Mouse (Mus musculus) heart, embryonic 13.5 days (tissue): ENCODE results near the gene Snrk. TPM values are rescaled to one million over a fixed set of nuclear protein-coding genes. Genes with fewer than 3 reads are reported as not detected.

ENCODE experiments used
- ATAC-seq: fragments of 200-750 bp; cut with Nextera tagmentation; 2 replicates; pipeline ENCODE4 v1.8.0; 2017; ENCODE audit warnings: moderate TSS enrichment; ENCODE audit not compliant: insufficient number of reproducible peaks, low FRiP score, low TSS enrichment; ENCODE audit errors: extremely low read depth
- H3K27ac ChIP-seq: fragments of 300-500 bp; sonication (generic); replicated peaks from 2 replicates; pipeline ENCODE4 v1.5.1; 2015; ENCODE audit warnings: moderate library complexity, mild to moderate bottlenecking, inconsistent platforms
- H3K27me3 ChIP-seq: fragments of 300-500 bp; sonication (generic); replicated peaks from 2 replicates; pipeline ENCODE4 v1.6.1; 2015; ENCODE audit warnings: mild to moderate bottlenecking, inconsistent platforms
- H3K36me3 ChIP-seq: fragments of 300-500 bp; sonication (generic); 2 replicates; pipeline ENCODE4 v1.6.1; 2015; ENCODE audit warnings: mild to moderate bottlenecking, inconsistent platforms
- H3K4me1 ChIP-seq: fragments of 300-500 bp; sonication (generic); 2 replicates; pipeline ENCODE4 v1.6.1; 2015; ENCODE audit warnings: inconsistent platforms
- H3K4me2 ChIP-seq: fragments of 300-500 bp; sonication (generic); 2 replicates; pipeline ENCODE4 v1.6.1; 2015; ENCODE audit warnings: inconsistent platforms, mild to moderate bottlenecking, moderate library complexity
- H3K4me3 ChIP-seq: fragments of 300-500 bp; sonication (generic); 2 replicates; pipeline ENCODE4 v1.5.1; 2015; ENCODE audit warnings: moderate library complexity, mild to moderate bottlenecking, inconsistent platforms
- H3K9ac ChIP-seq: fragments of 300-500 bp; sonication (generic); 2 replicates; pipeline ENCODE4 v1.6.1; 2015; ENCODE audit warnings: inconsistent platforms, mild to moderate bottlenecking, moderate library complexity
- H3K9me3 ChIP-seq: fragments of 300-500 bp; sonication (generic); 2 replicates; pipeline ENCODE4 v1.6.1; 2016; ENCODE audit warnings: inconsistent platforms
- WGBS: fragments of 180-500 bp; shearing (Covaris S2); methylation state at CpG from one replicate; pipeline ENCODE4 v1.1.7; 2015; ENCODE audit warnings: mixed read lengths; 5-methylcytosine and 5-hydroxymethylcytosine counted together
- polyA plus RNA-seq: library from polyadenylated mRNA; unstranded; fragments of >200 nt; fragmentation: Nextera tagmentation; extraction: Ambion mirVana; gene quantifications from 2 replicates; pipeline ENCODE4 v1.2.1, GENCODE M21; 2015

Gene Snrk
- polyA plus RNA-seq, 1 experiment from 2014 or later, result 38.0 TPM

- no peaks in the 10 kb centered on the region for H3K9me3 ChIP-seq
- WGBS, result 49% methylated on average over 8 of the region's 8 CpGs
- H3K4me2 ChIP-seq, result no peak overlapping the region
- no peaks in the 10 kb centered on the region for H3K36me3 ChIP-seq
- peaks cover 18% of the 10 kb centered on the region for H3K4me1 ChIP-seq
- H3K4me3 ChIP-seq, result no peak overlapping the region
- peaks cover 5% of the 10 kb centered on the region; the same call in 1 of the 2 replicates for H3K27me3 ChIP-seq
- peak overlapping the region; percentile 41 for H3K27ac ChIP-seq
- H3K9ac ChIP-seq, result no peak overlapping the region
- ATAC-seq, result no peak
Measured at GRCm38 (mm10) chr9:122109553-122110225, 7.4 kb upstream of the Snrk start.

- ATAC-seq, result no peak
- peaks cover 5% of the 10 kb centered on the region; the same call in 1 of the 2 replicates for H3K27me3 ChIP-seq
- no peak overlapping the region for H3K4me2 ChIP-seq
- no peak overlapping the region for H3K4me3 ChIP-seq
- 69% methylated on average over 6 of the region's 6 CpGs for WGBS
- no peaks in the 10 kb centered on the region for H3K9me3 ChIP-seq
- no peak overlapping the region for H3K9ac ChIP-seq
- H3K27ac ChIP-seq, result no peak overlapping the region
- no peaks in the 10 kb centered on the region for H3K36me3 ChIP-seq
- H3K4me1 ChIP-seq, result peaks cover 18% of the 10 kb centered on the region
Measured at GRCm38 (mm10) chr9:122110508-122110907, 6.6 kb upstream of the Snrk start.

GRCm38 (mm10) chr9:122110921-122111320 is 6.1 kb upstream of the Snrk start:
- 72% methylated on average over 5 of the region's 5 CpGs for WGBS
- no peak overlapping the region for H3K9ac ChIP-seq

GRCm38 (mm10) chr9:122115552-122115951 is 1.5 kb upstream of the Snrk start:
- H3K4me3 ChIP-seq, result no peak overlapping the region
- no peak overlapping the region for H3K9ac ChIP-seq
- ATAC-seq, result no peak
- H3K9me3 ChIP-seq, result no peaks in the 10 kb centered on the region
- peaks cover 26% of the 10 kb centered on the region for H3K4me1 ChIP-seq
- no peaks in the 10 kb centered on the region for H3K27me3 ChIP-seq
- peaks cover 3% of the 10 kb centered on the region; the same call in 1 of the 2 replicates for H3K36me3 ChIP-seq
- 63% methylated on average over 4 of the region's 4 CpGs for WGBS
- no peak overlapping the region for H3K27ac ChIP-seq
- H3K4me2 ChIP-seq, result no peak overlapping the region

More at GRCm38 (mm10) chr9:122110921-122111320, 6.1 kb upstream of the Snrk start:
- no peaks in the 10 kb centered on the region for H3K9me3 ChIP-seq
- H3K36me3 ChIP-seq, result no peaks in the 10 kb centered on the region
- H3K4me1 ChIP-seq, result peaks cover 18% of the 10 kb centered on the region
- no peak overlapping the region for H3K27ac ChIP-seq
- H3K4me3 ChIP-seq, result no peak overlapping the region
- no peak for ATAC-seq
- H3K27me3 ChIP-seq, result peaks cover 5% of the 10 kb centered on the region; the same call in 1 of the 2 replicates
- no peak overlapping the region for H3K4me2 ChIP-seq

GRCm38 (mm10) chr9:122116359-122116758 is 707 bp upstream of the Snrk start:
- Histone ChIP-seq H3K36me3 (peaks cover 10% of the 10 kb centered on the region; the same call in 1 of the 2 replicates), H3K9ac (no peak overlapping the region), H3K9me3 (no peaks in the 10 kb centered on the region), H3K27ac (no peak overlapping the region), H3K4me1 (peaks cover 32% of the 10 kb centered on the region), H3K27me3 (no peaks in the 10 kb centered on the region), H3K4me3 (no peak overlapping the region), H3K4me2 (no peak overlapping the region)
- no peak for ATAC-seq
- WGBS, result 47% methylated on average over 1 of the region's 1 CpGs

GRCm38 (mm10) chr9:122117692-122118529 is 845 bp downstream of the Snrk start:
- 5% methylated on average over 40 of the region's 40 CpGs for WGBS
- Histone ChIP-seq H3K27me3 (no peaks in the 10 kb centered on the region), H3K9me3 (no peaks in the 10 kb centered on the region), H3K4me3 (peak overlapping the region; percentile 94), H3K36me3 (peaks cover 14% of the 10 kb centered on the region; the same call in 1 of the 2 replicates), H3K4me1 (peaks cover 48% of the 10 kb centered on the region), H3K27ac (peak overlapping the region; percentile 93), H3K4me2 (peak overlapping the region; percentile 91), H3K9ac (peak overlapping the region; percentile 99)
- ATAC-seq, result peak; percentile 21; the same call in 1 of the 2 replicates

- Histone ChIP-seq H3K4me3 (peak overlapping the region; percentile 94), H3K4me2 (peak overlapping the region; percentile 91), H3K36me3 (peaks cover 14% of the 10 kb centered on the region; the same call in 1 of the 2 replicates), H3K27ac (no peak overlapping the region), H3K4me1 (peaks cover 55% of the 10 kb centered on the region), H3K9me3 (no peaks in the 10 kb centered on the region), H3K9ac (0 out of 2 replicates have a peak overlapping the region, but pooled peaks have one; percentile 8), H3K27me3 (no peaks in the 10 kb centered on the region)
- 36% methylated on average over 3 of the region's 3 CpGs for WGBS
- no peak for ATAC-seq
Measured at GRCm38 (mm10) chr9:122120089-122120488, 3.0 kb downstream of the Snrk start.

GRCm38 (mm10) chr9:122122113-122122512 is 5.0 kb downstream of the Snrk start:
- no peak for ATAC-seq
- Histone ChIP-seq H3K9ac (no peak overlapping the region), H3K27me3 (no peaks in the 10 kb centered on the region), H3K9me3 (no peaks in the 10 kb centered on the region), H3K4me3 (no peak overlapping the region), H3K27ac (no peak overlapping the region), H3K4me2 (peak overlapping the region; percentile 26), H3K36me3 (peaks cover 14% of the 10 kb centered on the region; the same call in 1 of the 2 replicates), H3K4me1 (peaks cover 62% of the 10 kb centered on the region)
- WGBS, result 83% methylated on average over 5 of the region's 5 CpGs

GRCm38 (mm10) chr9:122123181-122123580 is 6.1 kb downstream of the Snrk start:
- no peak for ATAC-seq
- H3K4me3 ChIP-seq, result no peak overlapping the region
- no peak overlapping the region for H3K9ac ChIP-seq
- H3K27me3 ChIP-seq, result no peaks in the 10 kb centered on the region
- WGBS, result 62% methylated on average over 5 of the region's 5 CpGs
- peaks cover 14% of the 10 kb centered on the region; the same call in 1 of the 2 replicates for H3K36me3 ChIP-seq
- H3K27ac ChIP-seq, result no peak overlapping the region; the same call in 1 of the 2 replicates
- H3K4me1 ChIP-seq, result peaks cover 65% of the 10 kb centered on the region
- no peaks in the 10 kb centered on the region for H3K9me3 ChIP-seq
- peak overlapping the region; percentile 26; the same call in 1 of the 2 replicates for H3K4me2 ChIP-seq

- peaks cover 9% of the 10 kb centered on the region; the same call in 1 of the 2 replicates for H3K36me3 ChIP-seq
- H3K4me1 ChIP-seq, result peaks cover 58% of the 10 kb centered on the region
- 66% methylated on average over 5 of the region's 5 CpGs for WGBS
- H3K27me3 ChIP-seq, result no peaks in the 10 kb centered on the region
- H3K27ac ChIP-seq, result no peak overlapping the region
- H3K4me2 ChIP-seq, result no peak overlapping the region
- H3K9me3 ChIP-seq, result no peaks in the 10 kb centered on the region
- H3K9ac ChIP-seq, result no peak overlapping the region
- no peak for ATAC-seq
- H3K4me3 ChIP-seq, result no peak overlapping the region
Measured at GRCm38 (mm10) chr9:122125723-122126290, 8.7 kb downstream of the Snrk start.

- Histone ChIP-seq H3K9ac (no peak overlapping the region; the same call in 1 of the 2 replicates), H3K4me3 (no peak overlapping the region), H3K27me3 (no peaks in the 10 kb centered on the region), H3K27ac (no peak overlapping the region), H3K4me1 (peaks cover 58% of the 10 kb centered on the region), H3K4me2 (no peak overlapping the region), H3K36me3 (peaks cover under 1% of the 10 kb centered on the region; the same call in 1 of the 2 replicates), H3K9me3 (no peaks in the 10 kb centered on the region)
- ATAC-seq, result no peak
- 79% methylated on average over 8 of the region's 8 CpGs for WGBS
Measured at GRCm38 (mm10) chr9:122126790-122127189, 9.7 kb downstream of the Snrk start.
